Mouse (Mus musculus) stomach, postnatal 0 days (tissue): Measurements from ENCODE around the gene Vmn1r55. TPM values are rescaled to one million over a fixed set of nuclear protein-coding genes. Genes with fewer than 3 reads are reported as not detected.

ENCODE experiments used
- ATAC-seq: fragments of 200-750 bp; cut with Nextera tagmentation; 2 replicates; pipeline ENCODE4 v1.8.0; 2017; ENCODE audit not compliant: low FRiP score, low TSS enrichment
- DNase-seq: peaks from one replicate; pipeline ENCODE4 v3.0.0-alpha.2; 2016; ENCODE audit warnings: low spot score
- H3K27ac ChIP-seq: fragments of 300-500 bp; sonication (generic); replicated peaks from 2 replicates; pipeline ENCODE4 v1.5.1; 2014; ENCODE audit warnings: mild to moderate bottlenecking, control low read depth
- H3K27me3 ChIP-seq: fragments of 300-500 bp; sonication (generic); 2 replicates; pipeline ENCODE4 v1.6.1; 2014; ENCODE audit warnings: low read length; ENCODE audit not compliant: control insufficient read depth, insufficient read depth
- H3K36me3 ChIP-seq: fragments of 300-500 bp; sonication (generic); 2 replicates; pipeline ENCODE4 v1.6.1; 2014; ENCODE audit warnings: low read length, mixed read lengths; ENCODE audit not compliant: control insufficient read depth, insufficient read depth
- H3K4me1 ChIP-seq: fragments of 300-500 bp; sonication (generic); replicated peaks from 2 replicates; pipeline ENCODE4 v1.6.1; 2014; ENCODE audit warnings: antibody characterized with exemption; ENCODE audit not compliant: control insufficient read depth, insufficient read depth
- H3K4me2 ChIP-seq: fragments of 300-500 bp; sonication (generic); replicated peaks from 2 replicates; pipeline ENCODE4 v1.6.1; 2014; ENCODE audit warnings: low read depth, mild to moderate bottlenecking, control low read depth, moderate library complexity
- H3K4me3 ChIP-seq: fragments of 300-500 bp; sonication (generic); 2 replicates; pipeline ENCODE4 v1.5.1; 2014; ENCODE audit warnings: low read depth, low read length, control low read depth
- H3K9ac ChIP-seq: fragments of 300-500 bp; sonication (generic); 2 replicates; pipeline ENCODE4 v1.6.1; 2014; ENCODE audit warnings: mild to moderate bottlenecking, low read length, control low read depth, mixed read lengths
- H3K9me3 ChIP-seq: fragments of 300-500 bp; sonication (generic); 2 replicates; pipeline ENCODE4 v1.6.1; 2016; ENCODE audit warnings: low read length; ENCODE audit not compliant: control insufficient read depth
- CTCF ChIP-seq: IDR thresholded peaks from 2 replicates; pipeline ENCODE4 v1.5.1; 2016; ENCODE audit warnings: antibody characterized with exemption, low read depth, mild to moderate bottlenecking, moderate library complexity
- EP300 ChIP-seq: optimal IDR thresholded peaks from 2 replicates; pipeline ENCODE3; 2016; ENCODE audit warnings: antibody characterized with exemption
- WGBS: fragments of 180-500 bp; shearing (Covaris S2); extraction: QIAGEN DNeasy Blood & Tissue Kit; methylation state at CpG from one replicate; pipeline ENCODE4 v1.1.7; 2014; 5-methylcytosine and 5-hydroxymethylcytosine counted together
- polyA plus RNA-seq: library from polyadenylated mRNA; unstranded; fragments of >200 nt; fragmentation: Nextera tagmentation; extraction: Ambion mirVana; gene quantifications from 2 replicates; pipeline ENCODE4 v1.2.1, GENCODE M21; 2015

The Vmn1r55 gene
- polyA plus RNA-seq, 1 experiment from 2014 or later = not detected

DNA sequence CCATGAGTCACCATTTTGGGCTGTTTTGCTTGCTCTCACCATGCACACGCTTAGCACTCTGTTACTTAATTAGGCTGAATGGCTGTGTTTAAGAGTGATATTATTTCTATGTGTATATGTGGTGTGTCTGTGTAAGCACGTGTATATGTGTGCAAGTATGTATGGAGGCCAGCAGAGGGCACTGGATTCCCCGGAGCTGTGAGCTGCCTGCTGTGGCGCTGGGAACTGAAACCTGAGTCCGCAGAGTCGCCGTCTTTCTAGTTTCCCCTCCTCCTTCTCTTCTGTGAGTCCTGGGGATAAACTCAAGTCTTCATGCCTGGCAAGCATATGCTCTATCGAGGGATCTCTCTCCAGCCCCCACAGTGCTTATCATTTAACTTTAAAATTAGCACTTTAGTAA lies 40.2 kb downstream of the Vmn1r55 start:
- ATAC-seq (no peak), DNase-seq (no peak)
- no peaks in the 10 kb centered on the region for H3K9me3 ChIP-seq
- no peaks in the 10 kb centered on the region for H3K36me3 ChIP-seq
- no peak overlapping the region for H3K4me2 ChIP-seq
- TF ChIP-seq CTCF = no peak
- TF ChIP-seq EP300 = no peak
- no peak overlapping the region for H3K4me3 ChIP-seq
- H3K9ac ChIP-seq = no peak overlapping the region
- 79% methylated on average over 8 of the region's 8 CpGs for WGBS
- no peak overlapping the region for H3K27ac ChIP-seq
- no peaks in the 10 kb centered on the region for H3K4me1 ChIP-seq
- H3K27me3 ChIP-seq = no peaks in the 10 kb centered on the region

DNA sequence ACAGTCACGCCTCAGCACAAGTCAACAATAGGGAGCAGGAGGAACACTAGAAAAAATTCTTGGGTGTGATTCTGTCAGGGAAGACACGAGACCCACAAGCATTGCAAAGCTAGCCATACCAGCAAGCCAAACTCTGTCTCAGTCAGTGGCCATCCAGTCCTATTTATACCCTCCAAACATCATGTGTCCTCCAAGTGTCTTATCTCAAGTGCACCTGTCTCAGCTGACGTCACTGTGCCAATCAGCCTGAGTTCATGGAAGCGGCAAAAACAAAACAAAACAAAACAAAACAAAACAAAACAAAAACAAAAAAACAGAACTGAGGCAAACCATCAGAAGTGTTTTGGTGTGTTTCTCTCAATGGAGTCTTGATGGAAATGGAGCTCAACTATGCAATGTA lies 41.2 kb downstream of the Vmn1r55 start:
- Histone ChIP-seq H3K27me3 (no peaks in the 10 kb centered on the region), H3K4me2 (no peak overlapping the region), H3K4me3 (no peak overlapping the region), H3K9me3 (no peaks in the 10 kb centered on the region), H3K4me1 (no peaks in the 10 kb centered on the region), H3K36me3 (no peaks in the 10 kb centered on the region), H3K27ac (no peak overlapping the region), H3K9ac (no peak overlapping the region)
- DNase-seq (no peak), ATAC-seq (no peak)
- TF ChIP-seq EP300 = no peak
- no peak for TF ChIP-seq CTCF
- 67% methylated on average over 4 of the region's 4 CpGs for WGBS

DNA sequence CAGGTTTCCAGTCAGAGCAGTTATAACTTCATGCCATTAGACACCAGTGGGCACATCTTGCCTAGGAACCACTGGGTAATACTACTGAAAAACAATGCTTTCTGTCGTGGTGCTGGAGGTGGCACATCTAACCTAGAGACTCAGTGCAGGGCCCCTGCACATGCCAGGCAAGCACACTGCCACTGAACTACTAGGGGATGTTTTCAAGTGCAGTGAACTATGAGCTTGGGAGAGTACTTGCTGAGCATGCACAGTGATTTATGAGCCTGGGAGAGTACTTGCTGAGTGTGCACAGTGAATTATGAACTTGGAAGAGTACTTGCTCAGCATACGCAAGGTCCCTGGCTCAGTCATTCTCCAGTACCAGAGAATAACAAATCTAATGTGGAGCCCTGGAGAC lies 46.9 kb downstream of the Vmn1r55 start:
- Histone ChIP-seq H3K9ac (no peak overlapping the region), H3K36me3 (no peaks in the 10 kb centered on the region), H3K4me2 (no peak overlapping the region), H3K4me3 (no peak overlapping the region), H3K27me3 (no peaks in the 10 kb centered on the region), H3K9me3 (no peaks in the 10 kb centered on the region), H3K27ac (no peak overlapping the region), H3K4me1 (no peaks in the 10 kb centered on the region)
- DNase-seq = no peak
- no peak for TF ChIP-seq EP300
- no peak for TF ChIP-seq CTCF
- 82% methylated on average over 2 of the region's 2 CpGs for WGBS
- ATAC-seq = no peak

DNA sequence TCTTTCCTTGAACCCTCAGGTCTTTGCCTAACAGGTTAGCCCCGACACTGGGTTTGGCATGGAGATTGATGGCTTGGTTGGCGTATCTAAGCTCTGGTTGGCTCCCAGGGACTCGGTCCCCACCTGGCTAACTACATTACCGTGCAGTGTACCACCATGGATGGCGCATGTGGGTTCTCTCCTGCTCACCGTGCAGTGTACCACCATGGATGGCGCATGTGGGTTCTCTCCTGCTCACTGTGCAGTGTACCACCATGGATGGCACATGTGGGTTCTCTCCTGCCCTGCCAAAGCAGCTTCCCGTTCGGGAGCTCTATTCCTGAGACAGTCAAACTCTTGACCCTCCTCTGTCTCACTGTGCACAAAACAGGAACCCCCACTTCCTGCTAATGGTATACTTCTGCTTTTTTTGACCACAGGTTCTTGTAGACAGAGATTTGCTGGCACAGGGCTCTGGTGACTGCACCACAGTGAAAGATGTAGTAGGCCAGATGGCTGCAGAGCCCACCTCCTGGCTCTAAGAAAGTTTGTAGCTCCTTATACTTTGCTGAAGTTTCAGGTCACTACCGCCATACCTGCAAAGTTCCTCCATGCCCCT lies 48.3 kb downstream of the Vmn1r55 start:
- Histone ChIP-seq H3K9ac (no peak overlapping the region), H3K27ac (no peak overlapping the region), H3K36me3 (peaks cover 9% of the 10 kb centered on the region; the same call in 1 of the 2 replicates), H3K9me3 (no peaks in the 10 kb centered on the region), H3K4me3 (no peak overlapping the region), H3K27me3 (no peaks in the 10 kb centered on the region), H3K4me2 (no peak overlapping the region), H3K4me1 (no peaks in the 10 kb centered on the region)
- WGBS = 82% methylated on average over 10 of the region's 10 CpGs
- TF ChIP-seq CTCF (no peak), EP300 (no peak)
- ATAC-seq = no peak
- no peak for DNase-seq

DNA sequence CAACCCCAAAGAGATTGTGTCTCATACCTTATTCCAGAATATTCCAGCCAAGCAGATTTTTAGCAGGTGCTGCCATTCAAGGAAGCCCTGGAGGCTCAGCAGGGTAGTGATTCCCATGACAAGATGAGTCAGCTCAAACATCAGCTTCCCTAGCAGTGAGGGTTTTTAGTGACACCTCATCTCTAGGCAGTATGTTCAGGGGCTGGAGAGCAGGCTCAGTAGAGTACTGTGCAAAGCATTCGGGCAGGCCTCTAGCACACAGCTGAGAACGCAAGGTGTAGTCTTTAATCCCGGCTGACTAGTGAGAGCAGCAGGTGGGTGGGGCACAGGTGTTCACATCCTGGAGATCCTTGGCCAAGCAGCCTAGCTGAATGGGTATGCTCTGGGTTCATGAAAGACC lies 49.7 kb downstream of the Vmn1r55 start:
- TF ChIP-seq EP300 (no peak), CTCF (no peak)
- 65% methylated on average over 3 of the region's 3 CpGs for WGBS
- Histone ChIP-seq H3K4me1 (no peaks in the 10 kb centered on the region), H3K4me3 (no peak overlapping the region), H3K4me2 (no peak overlapping the region), H3K36me3 (peaks cover 19% of the 10 kb centered on the region; the same call in 1 of the 2 replicates), H3K27me3 (no peaks in the 10 kb centered on the region), H3K9me3 (no peaks in the 10 kb centered on the region), H3K27ac (no peak overlapping the region), H3K9ac (no peak overlapping the region)
- DNase-seq (no peak), ATAC-seq (no peak; the same call in 1 of the 2 replicates)

DNA sequence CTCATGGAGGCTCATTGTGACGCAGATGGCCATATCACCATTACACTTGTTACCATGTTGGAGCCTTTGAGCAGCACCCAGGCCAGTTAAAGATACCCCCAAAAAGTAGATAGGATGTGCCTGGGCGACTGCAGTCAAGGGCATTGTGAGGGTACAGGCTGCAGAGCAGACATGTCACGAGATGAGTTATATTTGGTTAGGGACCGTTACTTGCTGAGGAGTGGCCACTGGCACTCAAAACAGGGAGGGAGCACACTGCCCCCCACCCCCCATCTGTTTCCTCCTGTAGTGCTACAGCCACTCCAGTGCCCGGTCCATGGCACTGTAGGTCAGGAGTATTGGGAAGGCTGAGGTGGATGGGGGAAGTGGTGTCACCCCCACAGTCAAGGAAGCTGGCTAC lies 50.7 kb downstream of the Vmn1r55 start:
- Histone ChIP-seq H3K36me3 (peaks cover 23% of the 10 kb centered on the region), H3K27me3 (no peaks in the 10 kb centered on the region), H3K9ac (no peak overlapping the region), H3K4me3 (no peak overlapping the region), H3K4me2 (no peak overlapping the region), H3K9me3 (no peaks in the 10 kb centered on the region), H3K27ac (no peak overlapping the region), H3K4me1 (no peaks in the 10 kb centered on the region)
- DNase-seq (no peak), ATAC-seq (no peak)
- TF ChIP-seq EP300 = no peak
- no peak for TF ChIP-seq CTCF
- WGBS = 94% methylated on average over 5 of the region's 5 CpGs
